Mouse (Mus musculus) gastrocnemius, postnatal 36 days (tissue): ENCODE measurements around the gene Pdcd6ip. TPM values are rescaled to one million over a fixed set of nuclear protein-coding genes. Genes with fewer than 3 reads are reported as not detected.
A peak's percentile ranks its signal among the peaks of the same experiment; 100 is the strongest.
"Not testable (repeated sequence)": the region's sequence is repeated elsewhere in the genome, so short reads cannot be mapped to it uniquely, and the experiment has no call there.

Source experiments
- DNase-seq, 2 experiments: peaks; one replicate each; pipeline ENCODE4 v3.0.0; 2022
- intact Hi-C: fragments of 180-260 bp; cut with DNase I; formaldehyde crosslinking; loops from one replicate; pipeline ENCODE4 v1.15.1; 2025
- total RNA-seq, 2 experiments: library from RNA; stranded (reverse); gene quantifications; 2 replicates each; pipeline ENCODE4 v1.2.3; 2021

The Pdcd6ip gene
- total RNA-seq, 2 experiments from 2014 or later = 34.8 to 36.8 TPM

DNA sequence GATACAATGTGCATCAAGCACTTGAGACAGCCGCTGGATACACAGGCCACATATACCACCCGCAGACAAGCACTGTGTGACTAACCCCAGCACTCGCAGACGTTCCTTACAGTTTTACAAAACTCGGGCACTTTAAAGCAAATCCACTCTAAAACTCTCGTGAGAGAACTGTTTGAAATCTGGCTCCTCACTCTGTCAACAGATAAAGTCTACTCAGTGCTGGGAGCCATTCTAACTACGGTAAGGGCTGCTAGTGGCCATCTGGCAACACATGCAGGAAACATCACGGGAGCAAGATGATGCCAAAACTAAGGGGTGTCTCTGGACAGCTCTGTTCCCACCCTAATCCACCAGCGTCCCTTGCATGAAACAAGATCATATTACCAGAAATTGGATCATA, 1.2 kb downstream of the Pdcd6ip start:
- intact Hi-C loops = no loop called here
- no peak for DNase-seq

DNA sequence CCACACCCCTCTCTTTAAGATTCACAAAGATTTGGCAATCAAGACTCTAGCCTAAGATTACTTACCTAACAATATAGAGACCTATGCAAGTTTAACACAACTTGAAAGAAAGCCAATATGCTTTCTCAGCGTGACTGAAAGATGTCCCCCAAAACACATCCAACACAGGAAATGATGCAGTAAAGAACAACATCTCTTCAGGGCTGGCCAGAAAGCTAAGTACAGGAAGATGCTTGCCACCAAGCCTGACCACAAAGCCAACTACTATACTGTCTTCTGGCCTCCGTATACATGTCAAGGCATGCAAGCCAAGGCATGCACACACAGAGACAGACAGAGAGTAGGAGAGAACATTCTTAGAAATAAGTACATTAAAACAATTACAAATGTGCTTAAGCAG, 2.0 kb downstream of the Pdcd6ip start:
- intact Hi-C loops = no loop called here
- DNase-seq = no peak

DNA sequence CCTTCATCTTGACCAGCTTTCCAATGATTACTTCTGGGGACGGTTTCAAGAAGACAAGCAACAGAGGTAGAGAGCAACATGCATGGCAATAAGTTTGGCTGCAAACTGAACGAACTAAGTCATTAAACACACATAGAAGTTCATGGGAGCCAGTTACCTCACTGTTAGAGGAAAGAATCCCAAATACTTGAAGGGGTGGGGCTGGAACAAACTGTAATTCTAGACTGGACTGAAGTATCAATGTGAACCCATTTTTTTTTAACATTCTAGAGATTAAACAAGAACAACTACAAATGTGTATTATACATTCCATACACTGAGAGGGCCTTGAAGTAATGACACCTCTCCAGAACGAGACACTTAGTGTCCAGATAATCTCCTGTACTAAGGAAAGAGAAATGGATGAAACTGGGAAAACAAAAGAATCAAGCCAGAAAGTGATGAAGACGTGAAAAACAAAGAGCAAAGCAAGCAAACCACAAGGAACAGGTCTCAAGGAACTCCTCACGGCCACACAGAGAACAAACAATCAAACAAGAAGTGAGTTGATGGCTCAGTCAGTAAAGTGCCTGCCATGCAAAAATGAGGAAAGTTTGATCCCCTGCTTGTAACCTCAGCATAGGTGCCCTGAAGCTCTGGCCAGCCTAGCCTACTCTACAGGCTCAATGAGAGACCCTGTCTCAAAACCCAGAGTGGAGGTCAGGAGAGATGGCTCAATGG, 6.5 kb downstream of the Pdcd6ip start:
- intact Hi-C loops = no loop called here
- no peak for DNase-seq

DNA sequence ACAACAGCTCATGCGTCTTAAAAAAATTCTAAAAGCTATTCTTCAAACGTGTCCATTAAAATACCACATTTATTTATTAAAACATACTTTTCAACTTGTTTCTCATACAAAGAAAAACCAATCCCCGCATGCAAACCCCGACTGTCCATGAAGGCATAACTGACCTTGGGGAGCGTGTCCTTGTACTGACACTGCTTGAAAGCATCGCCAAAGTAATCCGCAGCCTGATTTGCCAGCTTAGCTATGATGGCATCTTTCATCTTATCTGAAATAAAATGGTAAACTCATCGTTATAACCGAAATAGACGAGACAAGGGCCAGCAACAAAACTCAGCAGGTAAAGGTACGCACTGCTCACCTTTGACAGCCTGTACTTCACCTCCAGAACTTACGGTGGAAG, 20.6 kb downstream of the Pdcd6ip start:
- DNase-seq = no peak
- intact Hi-C loops = no loop called here

DNA sequence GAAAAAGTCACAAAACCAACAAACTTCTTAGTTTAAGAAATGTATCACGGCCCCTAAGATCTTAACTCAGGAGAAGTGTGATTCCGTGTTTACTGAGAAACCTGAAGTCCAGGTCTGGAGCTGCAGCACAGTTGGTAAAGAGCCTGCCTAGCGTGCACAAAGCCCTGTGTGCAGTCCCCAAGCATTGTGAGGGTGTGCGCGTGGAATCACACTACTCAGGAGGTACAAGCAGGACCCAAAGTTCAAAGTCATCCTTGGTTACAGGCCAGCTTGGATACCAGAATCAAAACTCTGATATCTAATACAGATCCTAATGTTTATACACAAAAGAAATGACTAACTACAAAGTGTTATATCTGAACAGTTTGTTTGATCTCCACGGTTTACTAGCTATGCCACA, 34.3 kb downstream of the Pdcd6ip start:
- no peak for DNase-seq
- intact Hi-C loops = no loop called here

DNA sequence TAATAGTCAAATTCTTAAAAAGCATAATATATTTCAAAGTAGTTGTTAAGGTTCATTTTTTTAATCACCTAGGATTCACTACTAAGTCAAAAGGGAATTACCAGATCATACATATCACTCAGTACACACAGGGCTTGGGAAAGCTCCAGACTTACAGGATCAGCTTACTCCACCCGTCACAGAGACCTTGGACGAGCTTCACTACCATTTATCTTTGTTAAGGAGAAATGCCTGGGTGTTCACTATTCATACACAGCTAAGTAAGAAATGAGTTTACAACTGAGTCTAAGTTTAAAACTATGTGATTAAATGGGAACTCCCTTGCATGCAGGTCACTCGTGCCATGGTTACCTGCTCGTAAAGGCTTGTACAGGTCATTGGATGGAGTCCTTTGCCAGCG, 35.7 kb downstream of the Pdcd6ip start:
- intact Hi-C loops = no loop called here
- DNase-seq = no peak

DNA sequence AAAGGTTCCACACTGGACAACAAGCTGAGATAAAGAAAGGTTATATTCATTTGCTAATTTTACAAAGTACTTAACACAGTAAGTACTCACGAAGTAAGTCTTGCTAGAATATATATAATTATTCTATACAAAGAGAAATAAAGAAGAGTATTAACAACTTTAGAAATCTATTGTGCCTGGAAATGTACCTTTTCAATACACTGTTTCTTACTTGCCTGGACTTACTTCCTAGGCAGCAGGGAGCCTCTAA, 37.3 kb downstream of the Pdcd6ip start:
- DNase-seq = no peak
- intact Hi-C loops = no loop called here

DNA sequence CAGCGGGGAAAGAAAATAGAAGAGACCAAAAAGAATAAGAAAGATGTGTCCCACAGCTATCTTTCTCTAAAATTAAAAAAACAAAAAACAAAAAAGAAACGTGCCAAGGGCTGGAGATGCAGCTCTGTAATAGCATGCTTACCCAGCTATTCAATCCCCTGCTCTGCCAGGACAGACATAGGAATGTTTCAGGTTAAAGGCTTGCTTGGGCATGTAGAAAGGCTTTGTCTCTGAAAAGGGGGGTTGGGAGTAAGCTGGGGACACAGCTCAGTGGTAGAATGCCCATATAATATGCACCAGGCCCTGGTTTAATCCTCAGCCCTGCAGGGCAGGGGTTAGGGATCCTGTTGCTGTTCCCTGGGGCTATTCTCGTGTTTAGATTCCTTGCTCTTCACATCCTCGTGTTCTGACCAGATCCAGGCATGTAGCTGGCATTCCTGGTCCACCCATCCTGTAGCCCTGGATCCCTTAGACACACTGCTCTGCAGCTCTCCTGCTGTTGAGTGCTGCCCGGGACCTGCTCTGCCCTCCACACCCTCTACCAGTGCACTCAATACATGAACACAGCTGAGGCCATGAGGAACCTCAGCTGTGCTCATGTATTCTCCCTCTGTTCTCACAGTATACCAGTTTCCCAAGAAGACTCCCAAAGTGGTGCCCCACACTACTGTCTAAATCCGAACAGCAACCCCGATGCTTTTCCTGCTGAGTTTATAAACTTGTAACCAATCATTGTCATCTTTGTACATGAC, 37.8 kb downstream of the Pdcd6ip start:
- intact Hi-C loops = no loop called here
- no peak for DNase-seq

DNA sequence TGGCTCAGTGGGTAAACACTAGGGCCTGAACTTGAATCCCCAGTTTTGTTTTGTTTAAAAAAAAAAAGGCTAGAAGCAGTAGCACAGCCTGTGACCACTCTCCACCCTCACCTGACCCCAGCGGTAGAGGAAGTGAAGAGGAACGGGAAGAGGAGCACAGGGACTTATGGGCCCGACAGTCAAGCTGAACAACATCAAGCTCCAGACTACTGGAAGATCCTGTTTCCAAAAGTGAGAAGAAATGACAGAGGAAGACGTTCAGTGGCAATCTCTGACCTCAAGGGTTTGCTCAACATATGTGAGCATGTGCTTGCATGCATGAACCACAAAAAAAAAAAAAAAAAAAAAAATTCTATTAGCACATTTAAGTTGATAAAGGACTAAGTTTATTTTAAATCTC, 44.6 kb downstream of the Pdcd6ip start:
- no peak for DNase-seq
- intact Hi-C loops = no loop called here

DNA sequence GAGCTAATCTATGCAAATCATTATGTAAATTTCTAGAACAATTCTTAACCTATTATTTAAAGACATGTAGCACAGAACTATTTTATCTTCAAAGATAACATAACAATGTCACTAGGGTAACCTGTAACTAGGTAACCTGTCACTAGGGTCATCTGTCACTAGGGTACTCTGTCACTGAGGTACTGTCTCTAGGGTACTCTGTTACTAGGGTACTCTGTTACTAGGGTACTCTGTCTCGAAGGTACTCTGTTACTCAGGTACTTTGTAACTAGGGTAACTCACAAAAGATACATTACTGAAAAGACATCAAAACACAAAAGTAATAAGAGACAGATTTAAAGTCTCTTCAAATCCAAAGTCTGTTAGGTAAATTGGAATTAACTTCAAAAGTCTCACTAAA, 50.2 kb downstream of the Pdcd6ip start:
- no peak for DNase-seq
- intact Hi-C loops = no loop called here

DNA sequence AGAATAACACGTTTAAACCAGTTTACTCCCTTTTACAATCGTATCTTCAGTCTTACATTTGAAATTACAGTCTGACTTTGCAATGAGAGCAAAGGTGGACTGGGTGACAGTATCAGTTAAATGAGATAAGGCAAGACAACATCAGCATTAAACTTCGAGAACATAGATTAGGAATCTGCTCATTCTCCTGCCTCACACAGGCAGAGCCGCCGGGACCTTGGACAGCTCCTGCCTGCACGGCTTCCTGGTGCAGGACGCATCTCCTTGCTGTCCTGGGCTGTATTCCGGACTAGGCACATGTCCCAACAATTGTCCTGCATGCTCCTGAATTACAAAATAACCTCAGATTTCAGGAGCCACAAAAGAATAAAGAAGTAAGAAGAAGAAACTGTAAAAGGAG, 54.5 kb downstream of the Pdcd6ip start:
- no peak for DNase-seq
- intact Hi-C loops = no loop called here

DNA sequence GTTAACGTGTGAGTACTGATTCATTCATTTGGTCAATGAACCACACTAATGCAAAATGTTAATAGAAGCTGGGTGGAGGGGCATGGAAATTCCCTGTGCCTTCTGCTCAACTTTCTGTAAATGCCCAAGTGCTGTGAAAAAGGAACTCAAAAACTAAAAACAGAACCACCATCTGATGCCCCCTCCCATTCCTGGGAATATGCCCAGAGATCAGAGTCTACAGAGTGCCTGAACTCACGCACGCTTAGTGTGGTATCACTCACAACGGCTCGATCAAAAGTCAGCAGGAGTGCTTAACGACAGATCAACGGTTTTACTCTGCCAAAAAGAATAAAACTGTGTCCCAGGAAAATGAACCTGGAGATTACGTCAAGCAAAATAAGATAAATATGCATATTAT, 57.3 kb downstream of the Pdcd6ip start:
- DNase-seq = no peak
- intact Hi-C loops = no loop called here

DNA sequence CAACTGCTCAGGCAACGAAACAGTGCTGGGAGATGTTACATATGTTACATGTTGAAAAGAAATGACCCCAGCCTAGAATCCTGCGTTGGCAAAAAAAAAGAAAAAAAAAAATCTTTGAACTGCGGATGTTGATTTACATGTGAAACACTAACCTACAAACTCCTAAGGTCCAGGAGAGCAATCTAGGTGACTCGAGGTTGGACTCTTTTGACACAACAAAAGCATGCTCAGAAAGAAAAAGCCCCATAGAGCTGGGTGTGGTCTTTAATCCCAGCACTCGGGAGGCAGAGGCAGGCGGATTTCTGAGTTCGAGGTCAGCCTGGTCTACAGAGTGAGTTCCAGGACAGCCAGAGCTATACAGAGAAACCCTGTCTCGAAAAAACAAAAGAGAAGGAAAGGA, 58.8 kb downstream of the Pdcd6ip start:
- intact Hi-C loops = loop anchor here (10.0 kb wide), 1 partner anchor 194 kb away; no protein-coding TSS in a partner anchor

DNA sequence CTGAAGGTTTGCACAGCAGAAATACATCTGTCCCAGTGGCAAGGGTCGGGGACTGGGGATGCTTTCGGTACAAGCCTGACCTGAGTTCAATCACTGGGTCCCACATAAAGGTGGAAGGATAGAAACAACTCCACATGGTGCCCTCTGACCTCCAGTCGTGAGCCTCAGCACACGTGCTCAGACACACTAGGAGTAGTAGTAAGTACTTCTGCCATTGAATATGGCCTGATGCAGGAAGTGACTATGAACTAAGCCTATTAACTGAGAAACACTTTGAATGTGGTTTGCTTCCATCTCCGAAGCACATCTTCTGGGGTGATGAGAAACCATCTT, 62.3 kb downstream of the Pdcd6ip start:
- DNase-seq = no peak
- intact Hi-C loops = loop anchor here (10.0 kb wide), 1 partner anchor 191 kb away; no protein-coding TSS in a partner anchor

More for the DNA sequence above, 58.8 kb downstream of the Pdcd6ip start:
- DNase-seq = not testable (repeated sequence)

DNA sequence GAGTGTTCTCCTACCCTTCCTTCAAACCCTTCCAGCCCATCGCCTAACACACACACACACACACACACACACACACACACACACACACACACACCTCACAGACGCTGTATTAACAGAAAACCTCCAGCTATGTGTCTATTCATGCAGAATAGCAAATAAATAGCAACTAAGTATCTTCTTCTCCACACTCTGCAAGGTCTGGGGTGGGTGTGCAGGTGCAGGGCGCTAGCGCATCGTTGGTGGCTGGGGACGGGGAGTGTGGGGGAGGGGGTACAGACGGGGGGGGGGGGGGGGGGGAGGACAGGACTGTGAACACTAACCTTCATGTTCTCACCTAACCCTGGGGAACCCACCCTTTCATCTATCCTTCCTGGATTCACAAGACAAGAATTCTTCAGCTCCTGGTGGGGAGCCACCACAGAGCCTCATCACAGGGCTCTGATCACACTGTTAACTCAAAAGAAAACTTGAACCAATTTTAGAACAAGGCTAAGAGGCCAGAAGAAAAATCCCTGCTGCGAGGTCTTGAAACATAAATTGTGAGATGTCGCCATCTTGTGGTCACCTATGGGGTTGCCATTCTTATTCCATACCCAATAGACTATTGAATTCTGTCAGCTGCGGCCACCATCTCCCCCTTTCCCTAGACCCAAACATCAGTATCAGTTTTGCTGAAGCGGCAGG, 62.8 kb downstream of the Pdcd6ip start:
- intact Hi-C loops = loop anchor here (10.0 kb wide), 1 partner anchor 190 kb away; no protein-coding TSS in a partner anchor
- peak in 1 of 2 experiments; percentile 32 for DNase-seq

DNA sequence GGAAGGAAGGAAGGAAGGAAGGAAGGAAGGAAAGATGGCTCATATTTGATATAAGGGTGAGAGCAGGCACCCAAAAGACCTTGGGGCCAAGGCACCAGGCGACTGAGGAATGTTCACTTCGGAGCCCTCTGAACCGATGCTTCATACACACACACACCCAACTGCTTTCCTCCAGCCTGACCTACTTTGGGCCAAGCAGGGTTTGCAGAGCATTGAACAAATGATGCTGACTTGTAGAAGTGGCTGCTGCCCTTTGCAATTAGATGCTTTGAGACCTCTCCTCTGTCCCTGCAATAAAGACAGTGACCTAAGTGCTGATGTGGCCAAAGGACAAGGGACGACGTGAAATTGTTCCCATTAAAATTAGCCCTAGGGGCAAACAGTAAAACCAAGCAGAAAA, 63.4 kb downstream of the Pdcd6ip start:
- DNase-seq = no peak
- intact Hi-C loops = loop anchor here (5.0 to 10.0 kb wide), 2 partner anchors 117 to 190 kb away; no protein-coding TSS in a partner anchor

DNA sequence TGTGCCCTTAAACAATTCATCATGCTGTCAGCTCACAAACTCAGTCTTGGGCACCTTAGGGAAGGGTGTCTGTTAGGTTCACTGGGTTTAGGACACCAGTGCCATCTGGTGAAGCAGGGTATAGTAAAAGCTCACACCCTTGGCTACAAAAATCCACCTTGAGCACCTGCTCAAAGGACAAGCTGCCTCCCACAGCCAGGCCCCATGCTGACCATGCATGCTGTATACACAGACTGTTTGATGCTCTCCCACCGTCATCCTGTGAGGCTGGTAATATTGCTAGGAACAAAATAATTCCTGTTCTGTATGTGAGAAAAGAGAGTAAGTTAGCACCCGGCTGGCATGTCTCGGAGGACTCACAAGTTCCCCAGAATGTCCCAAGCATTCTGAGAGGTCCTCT, 64.0 kb downstream of the Pdcd6ip start:
- intact Hi-C loops = loop anchor here (5.0 to 10.0 kb wide), 2 partner anchors 117 to 189 kb away; no protein-coding TSS in a partner anchor
- DNase-seq = no peak

DNA sequence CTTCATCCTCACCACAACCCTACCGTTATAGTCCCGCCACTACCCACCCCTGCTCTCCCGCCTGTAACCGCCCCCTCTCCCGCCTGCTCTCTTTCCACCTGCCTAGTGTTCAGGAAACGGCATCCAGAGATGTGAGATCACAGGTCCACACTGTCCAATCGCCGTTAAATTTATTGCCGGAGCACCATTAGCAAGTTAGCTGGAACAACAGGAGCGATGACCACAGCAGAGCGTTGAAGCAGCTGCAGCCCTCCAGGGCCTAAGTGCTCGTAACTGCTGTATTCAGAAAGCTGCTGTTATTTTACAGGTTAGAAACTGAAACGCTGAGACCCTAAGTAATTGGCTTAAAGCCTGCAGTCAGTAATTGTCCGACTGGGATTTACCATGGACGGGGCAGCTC, 64.4 kb downstream of the Pdcd6ip start:
- no peak for DNase-seq
- intact Hi-C loops = loop anchor here (5.0 to 10.0 kb wide), 2 partner anchors 116 to 189 kb away; no protein-coding TSS in a partner anchor

DNA sequence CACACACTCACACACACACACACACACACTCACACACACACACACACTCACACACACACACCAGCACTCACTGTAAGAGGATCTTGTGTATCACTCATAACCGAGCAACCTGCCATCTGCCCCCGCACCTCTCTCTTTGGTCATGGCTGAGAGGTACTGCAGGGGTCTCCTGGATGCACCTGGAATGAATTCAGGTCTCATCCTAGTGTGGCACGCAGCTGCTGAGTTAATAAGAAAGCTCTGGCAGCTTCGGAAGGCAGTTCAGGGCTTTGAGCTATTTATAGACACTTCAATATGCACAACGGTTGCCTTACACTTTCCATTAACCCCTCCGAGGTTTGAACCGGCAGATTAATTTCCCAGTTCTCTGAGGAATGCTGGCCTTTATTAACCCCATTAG, 73.1 kb downstream of the Pdcd6ip start:
- intact Hi-C loops = no loop called here
- no peak for DNase-seq

DNA sequence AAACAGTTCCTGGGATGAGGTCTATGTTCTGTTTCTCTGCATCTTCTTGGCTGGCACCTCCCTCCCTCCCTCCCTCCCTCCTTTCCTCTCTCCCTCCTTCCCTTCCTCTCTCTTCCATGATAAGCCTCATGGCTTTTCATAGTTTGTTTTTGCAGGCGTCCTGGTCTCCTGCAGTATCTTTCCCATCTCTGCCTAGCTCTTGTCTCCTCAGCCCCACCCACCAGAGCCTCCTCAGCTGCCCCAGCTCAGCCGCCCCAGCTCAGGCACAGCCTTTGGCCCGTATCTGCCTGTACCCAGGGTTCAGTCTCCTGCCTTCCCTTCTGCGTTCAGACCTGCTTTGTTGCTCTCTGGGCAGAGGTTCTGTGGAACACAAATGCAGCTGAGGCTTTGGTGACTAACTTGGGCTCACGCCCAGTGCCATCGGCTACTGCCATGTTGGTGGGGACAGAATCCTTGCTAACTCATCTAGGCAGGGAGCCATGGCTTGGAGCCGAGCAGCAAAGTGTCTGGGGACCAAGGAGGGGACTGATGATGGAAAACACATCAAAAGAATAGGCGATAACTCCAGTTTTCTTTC, 74.8 kb downstream of the Pdcd6ip start:
- DNase-seq = no peak
- intact Hi-C loops = no loop called here

DNA sequence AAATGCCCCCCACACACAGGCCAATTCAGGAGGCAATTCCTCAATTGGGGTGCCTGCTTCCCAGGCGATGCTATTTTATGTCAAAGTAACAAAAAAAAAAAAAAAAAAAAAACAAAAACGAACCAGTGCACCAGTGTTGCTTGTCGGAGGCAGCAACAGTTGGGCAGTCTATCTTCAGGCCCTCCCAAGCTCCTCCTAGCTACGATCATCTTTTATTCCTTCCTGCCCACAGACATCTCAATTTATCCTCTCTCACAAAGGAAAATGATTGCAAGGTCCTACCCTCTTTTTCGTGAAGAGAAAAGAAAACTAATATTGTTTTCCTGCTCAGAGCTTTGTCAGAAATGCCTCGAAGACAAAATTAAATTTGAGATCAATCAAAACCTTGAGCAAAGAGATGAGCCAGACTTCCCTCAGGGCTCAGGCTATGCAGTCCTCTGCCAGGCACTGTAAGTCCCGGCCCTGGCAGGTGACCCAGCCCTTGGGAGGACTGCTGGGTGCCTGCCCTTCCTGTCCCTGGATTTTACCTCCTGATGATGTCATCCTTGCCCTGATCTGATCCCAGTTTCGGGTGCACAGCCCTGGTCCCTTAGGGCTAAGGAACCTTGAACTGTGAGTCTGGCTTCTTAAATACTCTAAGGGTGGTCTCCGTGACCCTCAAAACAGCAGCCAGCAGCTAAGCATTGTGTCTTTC, 75.6 kb downstream of the Pdcd6ip start:
- DNase-seq = no peak
- intact Hi-C loops = no loop called here
